Mouse (Mus musculus): ENCODE measurements around the gene Elmod3.
A peak's percentile ranks its signal among the peaks of the same experiment; 100 is the strongest.

The Elmod3 gene

DNA sequence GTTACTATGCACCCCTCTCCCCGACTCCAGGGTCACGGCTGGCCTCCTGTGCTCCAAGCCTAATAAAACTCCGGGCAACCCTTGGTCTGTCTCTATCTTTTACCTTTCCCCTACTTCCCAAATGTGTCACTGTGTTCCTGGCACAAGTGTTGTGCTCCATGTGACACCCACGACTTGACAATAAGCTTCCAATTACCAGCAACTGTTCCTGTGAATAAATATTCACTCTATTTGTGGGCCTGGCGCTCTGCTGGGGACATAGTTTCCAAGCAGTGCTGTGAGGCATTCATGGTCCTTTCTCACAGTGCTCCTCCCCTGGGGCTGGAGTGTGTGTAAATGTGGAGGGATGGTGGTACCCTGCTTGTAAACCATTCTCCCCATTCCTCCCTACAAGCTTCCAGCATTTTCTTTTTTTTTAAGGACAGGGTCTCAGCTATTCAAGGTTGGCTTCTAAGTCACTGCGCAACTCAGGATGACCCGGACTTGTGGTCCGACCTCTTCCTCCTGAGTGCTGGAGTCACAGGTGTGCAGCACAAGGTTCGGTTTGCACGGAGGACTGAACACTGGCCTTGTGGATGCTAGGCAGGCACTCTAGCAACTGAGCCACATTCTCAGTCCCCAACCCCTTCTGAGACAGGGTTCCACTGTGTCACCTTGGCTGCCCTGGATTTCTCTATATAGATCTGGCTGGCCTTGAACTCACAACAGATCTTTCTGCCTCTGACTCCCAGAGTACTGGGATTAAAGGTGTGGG, 27.4 kb downstream of the Elmod3 start:
- DNase-seq (ENCODE audit: extremely low read depth, low read depth) = no peak

DNA sequence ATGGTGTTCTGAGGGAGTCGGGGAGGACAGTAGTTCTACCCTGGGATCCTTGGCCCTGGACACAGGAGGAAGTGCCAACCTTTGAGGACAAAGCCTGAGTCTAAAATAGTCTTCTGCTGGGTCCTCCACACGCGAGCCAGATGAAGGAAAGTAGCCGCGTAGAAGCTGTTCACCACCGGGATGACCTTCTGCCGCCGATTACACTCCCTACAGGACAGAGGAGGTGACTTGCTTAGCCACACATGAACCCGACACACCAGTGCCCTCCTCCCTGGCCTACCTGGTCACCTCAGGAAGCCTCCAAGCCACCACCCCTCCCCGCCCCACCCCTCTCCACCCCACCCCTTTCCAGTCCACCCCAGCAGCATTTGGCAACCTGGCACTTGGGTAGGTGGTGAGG, 29.5 kb downstream of the Elmod3 start:
- no peak for DNase-seq (ENCODE audit: extremely low read depth, low read depth)

DNA sequence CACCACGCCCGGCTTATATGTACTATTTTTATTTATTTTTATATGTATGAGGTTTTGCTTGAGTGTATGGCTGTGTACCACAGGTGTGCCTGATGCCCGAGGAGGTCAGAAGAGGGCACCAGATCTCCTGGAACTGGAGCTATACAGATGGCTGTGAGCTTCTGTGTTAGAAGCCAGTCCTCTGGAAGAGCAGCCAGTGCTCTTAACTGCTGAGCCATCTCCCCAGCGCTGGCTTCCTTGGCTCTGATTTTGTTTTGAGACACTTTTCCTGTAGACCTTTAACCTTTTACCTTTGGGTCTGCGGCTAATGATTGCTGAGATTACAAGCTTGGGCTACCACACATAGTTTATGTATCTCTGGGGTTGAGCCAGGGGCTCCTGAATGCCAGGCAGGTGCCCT, 30.7 kb downstream of the Elmod3 start:
- no peak for DNase-seq (ENCODE audit: extremely low read depth, low read depth)

DNA sequence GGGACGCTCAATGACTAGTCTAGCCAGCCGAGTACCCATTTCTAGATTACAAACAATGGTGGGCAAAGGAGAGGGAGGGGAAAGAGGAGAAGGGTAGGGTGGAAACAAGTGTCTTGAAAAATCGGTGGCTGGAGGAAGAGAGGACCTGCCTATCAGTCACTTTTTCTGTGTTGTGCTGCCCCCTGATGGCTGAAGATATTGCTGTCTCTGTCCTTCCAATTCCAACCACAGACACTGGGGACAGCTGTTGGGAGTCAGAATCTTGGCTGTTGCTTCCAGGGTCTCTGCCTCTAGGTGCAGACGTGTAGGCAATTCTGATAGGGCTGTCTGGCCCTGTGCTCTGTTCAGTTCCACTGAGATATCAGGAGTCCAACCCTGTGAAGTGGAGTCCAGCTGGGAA, 32.2 kb downstream of the Elmod3 start:
- no peak for DNase-seq (ENCODE audit: extremely low read depth, low read depth)

- no peak for DNase-seq (ENCODE audit: extremely low read depth, low read depth)
Observed at GRCm38 (mm10) chr6:72565506-72565905, 32.7 kb downstream of the Elmod3 start.

DNA sequence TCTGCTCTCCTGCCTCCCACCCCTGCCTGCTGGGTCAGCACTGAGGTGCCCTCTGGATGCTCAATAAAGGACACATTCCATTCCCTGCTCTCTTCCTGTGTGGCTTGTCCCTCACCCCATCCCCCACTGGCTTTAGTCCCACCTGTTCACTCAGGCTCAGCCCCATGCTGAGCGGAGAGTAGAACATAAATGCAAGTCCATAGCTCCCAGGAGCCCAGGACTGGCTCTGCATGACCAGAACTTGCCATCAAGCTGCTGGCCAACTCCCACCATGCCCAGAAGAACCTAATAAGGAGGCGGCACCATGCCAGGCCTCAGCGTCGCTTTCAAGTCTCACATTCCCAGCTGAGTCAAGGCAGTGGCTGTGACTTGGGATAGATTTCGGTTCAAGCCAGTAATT, 35.3 kb downstream of the Elmod3 start:
- DNase-seq (ENCODE audit: extremely low read depth, low read depth) = no peak

GRCm38 (mm10) chr6:72562486-72562885, 35.7 kb downstream of the Elmod3 start:
- no peak for DNase-seq (ENCODE audit: extremely low read depth, low read depth)

DNA sequence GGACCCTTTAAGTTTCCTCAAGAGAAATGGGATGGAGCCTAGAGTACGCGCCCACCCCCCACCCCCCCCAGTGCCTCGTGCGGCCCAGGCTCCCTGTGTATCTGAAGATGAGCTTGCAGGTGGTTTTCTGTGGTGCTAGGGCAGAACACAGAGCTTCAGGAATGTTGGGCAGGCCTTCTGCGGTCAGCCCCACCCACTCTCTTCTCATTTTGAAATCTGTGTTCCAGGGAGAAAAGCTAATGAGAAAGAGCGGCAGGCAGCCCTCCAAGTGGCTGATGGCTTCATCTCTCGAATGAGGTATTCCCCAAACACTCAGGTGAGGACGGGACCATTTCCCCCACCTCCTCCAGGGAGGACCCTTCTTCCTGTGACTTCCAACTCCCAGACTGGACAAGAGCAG, 37.4 kb downstream of the Elmod3 start:
- no peak for DNase-seq (ENCODE audit: extremely low read depth, low read depth)

DNA sequence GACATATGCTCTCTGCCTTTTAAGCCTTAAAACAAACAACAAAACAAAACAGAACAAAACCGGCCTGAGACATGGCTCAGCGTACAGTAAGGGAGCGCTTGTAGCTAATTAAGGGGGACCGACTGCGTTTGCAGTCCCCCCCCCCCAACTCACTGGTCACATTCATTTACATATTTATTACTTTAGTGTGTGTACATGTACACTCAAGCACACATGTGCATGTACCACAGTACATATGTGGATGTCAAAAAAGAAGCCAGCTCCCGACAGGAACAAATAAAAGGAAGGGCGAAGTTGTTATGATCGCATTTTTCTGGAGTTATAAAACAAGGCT, 45.2 kb downstream of the Elmod3 start:
- no peak for DNase-seq (ENCODE audit: extremely low read depth, low read depth)

- peak; percentile 66 for DNase-seq (ENCODE audit: extremely low read depth, low read depth)
Observed at GRCm38 (mm10) chr6:72552171-72553078, 45.8 kb downstream of the Elmod3 start.

GRCm38 (mm10) chr6:72550503-72551100, 47.6 kb downstream of the Elmod3 start:
- no peak for DNase-seq (ENCODE audit: extremely low read depth, low read depth)

DNA sequence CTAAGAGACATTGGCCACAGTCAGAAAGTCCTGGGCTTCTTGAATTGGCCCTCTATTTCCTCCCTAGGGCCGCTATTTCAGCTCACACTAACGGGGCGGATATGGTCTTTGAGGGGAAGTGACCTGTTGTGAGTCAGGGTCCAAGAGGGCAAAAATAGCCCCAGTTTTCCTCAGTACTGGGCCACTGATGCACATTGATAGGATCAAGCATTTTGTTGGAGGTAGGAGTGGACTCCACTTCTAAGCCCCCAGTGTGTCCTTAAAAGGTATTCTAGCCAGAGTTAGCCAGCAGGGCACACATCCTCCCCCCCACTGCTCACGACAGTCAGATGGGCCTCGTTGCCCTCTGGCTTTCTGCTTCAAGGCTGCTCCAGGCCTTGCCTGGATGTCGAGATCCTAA, 48.2 kb downstream of the Elmod3 start:
- no peak for DNase-seq (ENCODE audit: extremely low read depth, low read depth)

DNA sequence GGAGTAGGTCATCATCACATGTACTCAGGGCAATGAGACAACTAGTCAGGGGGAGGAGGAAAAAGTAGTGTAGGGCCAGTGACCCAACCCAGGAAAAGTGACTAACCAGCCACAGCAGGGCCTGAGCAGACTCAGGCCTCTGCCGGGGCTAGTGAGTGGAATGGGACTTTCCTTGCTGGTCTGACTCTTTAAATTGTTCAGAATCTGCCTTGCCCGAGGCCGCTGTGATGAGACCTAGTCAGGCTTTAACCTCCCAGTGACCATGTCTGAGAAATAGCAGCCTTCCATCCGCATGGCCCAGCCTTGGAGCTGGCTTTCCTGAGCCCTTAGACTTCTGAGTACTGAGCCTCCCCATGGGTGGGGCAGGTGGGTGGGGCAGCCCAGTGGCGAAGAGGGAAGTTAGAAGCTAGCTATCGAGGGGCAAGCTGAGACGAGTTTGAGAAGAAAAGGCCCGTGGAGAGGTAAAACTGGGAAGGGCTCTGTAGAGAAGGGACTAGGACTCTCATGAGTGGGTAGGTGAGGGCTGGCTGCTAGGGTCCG, 49.1 kb downstream of the Elmod3 start:
- DNase-seq (ENCODE audit: extremely low read depth, low read depth) = peak; percentile 75

GRCm38 (mm10) chr6:72547862-72548261, 50.4 kb downstream of the Elmod3 start:
- DNase-seq (ENCODE audit: extremely low read depth, low read depth) = no peak

DNA sequence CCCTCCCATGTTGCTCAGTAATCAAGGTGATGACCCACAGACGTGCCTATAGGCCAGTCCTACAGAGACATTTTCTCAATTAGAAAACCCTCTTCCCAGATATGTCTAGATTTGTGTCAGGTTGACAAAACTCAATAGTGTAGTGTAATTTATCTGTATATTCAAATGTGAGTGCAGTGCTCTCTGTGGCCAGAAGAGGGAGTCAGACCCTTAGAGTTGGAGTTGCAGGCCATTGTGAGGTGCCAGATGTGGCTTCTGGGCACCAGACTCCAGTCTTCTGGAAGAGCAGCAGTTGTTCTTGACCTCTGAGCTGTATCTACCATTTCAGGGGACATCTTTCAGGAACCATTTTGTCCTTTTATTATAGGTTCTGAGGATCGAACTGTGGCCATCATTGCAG, 51.1 kb downstream of the Elmod3 start:
- no peak for DNase-seq (ENCODE audit: extremely low read depth, low read depth)

- peak; percentile 54 for DNase-seq (ENCODE audit: extremely low read depth, low read depth)
Observed at GRCm38 (mm10) chr6:72545377-72545776, 52.8 kb downstream of the Elmod3 start.

- DNase-seq (ENCODE audit: extremely low read depth, low read depth) = peak; percentile 75
Observed at GRCm38 (mm10) chr6:72544283-72544987, 53.8 kb downstream of the Elmod3 start, which contains the start of gene Capg. Gene Capg (plus strand): TSS chr6:72544391.

DNA sequence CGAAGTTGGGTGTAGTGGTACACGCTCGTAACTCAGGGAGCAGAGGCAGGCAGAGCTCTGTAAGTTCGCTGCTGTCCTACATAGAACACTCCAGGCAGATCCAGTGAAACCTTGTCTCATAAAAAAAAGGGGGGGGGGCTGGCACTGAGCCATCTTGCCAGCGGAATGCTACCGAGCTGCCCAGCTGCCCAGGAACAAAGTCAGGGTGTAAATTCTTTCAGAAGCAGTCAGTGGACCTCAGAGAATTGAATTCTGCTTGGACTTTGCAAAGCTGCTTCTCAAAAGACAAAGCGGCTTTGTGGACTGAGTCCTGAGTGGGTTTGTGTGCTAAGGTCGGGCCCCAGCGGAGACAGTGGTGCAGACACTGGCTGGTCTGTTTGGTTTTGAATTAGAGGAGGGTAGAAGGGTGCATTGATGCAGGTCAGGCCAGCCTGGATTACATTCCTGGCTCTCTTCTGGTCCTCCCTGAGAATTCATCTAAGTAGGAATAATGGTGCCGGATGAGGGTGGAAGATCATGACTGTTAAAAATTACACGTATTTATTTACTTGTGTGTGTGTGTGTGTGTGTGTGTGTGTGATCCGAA, 54.9 kb downstream of the Elmod3 start:
- no peak for DNase-seq (ENCODE audit: extremely low read depth, low read depth)

- peak; percentile 95 for DNase-seq (ENCODE audit: extremely low read depth, low read depth)
Observed at GRCm38 (mm10) chr6:72538562-72539031, 59.6 kb downstream of the Elmod3 start.

DNA sequence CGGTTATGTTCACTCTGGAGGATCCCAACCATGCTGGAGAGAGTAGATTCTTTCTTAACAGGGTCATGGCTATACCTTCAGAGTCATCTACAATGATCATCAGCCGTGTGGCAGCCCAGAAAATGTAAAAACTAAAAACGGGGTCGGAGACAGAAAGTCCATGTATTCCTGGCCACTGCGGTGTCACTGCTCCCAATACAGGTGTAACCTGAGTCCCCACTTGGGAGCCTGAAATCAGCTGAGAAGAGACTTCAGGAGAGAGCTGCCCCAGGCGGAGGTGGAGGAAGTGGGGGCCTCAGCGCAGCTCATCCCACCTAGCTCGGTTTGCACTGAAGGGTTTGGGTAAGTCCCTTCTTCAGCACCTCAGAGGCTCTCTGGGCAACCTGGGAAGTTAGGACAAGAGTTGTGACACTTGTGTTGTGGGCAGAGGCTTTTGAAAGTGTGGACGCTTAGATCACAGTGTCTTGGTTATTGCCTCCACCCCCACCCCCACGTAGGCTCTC, 60.2 kb downstream of the Elmod3 start:
- no peak for DNase-seq (ENCODE audit: extremely low read depth, low read depth)

DNA sequence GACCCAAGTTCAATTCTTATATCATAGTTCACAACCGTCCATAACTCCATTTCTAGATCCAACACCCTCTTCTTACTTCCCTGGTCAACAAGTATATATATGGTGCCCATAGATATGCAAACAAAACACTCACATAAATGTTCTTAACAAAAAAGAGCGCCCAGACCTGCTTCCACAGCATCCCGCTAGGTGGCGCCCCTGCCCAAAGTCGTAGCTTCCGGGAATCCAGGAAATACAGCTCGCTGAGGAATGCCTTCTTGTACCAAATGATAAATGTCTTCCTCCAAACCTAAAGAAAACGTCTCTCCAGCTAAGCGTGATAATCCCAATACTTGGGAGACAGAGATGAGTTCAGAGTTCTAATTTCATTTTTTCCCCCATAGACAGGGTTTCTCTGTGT, 63.0 kb downstream of the Elmod3 start:
- peak; percentile 75 for DNase-seq (ENCODE audit: extremely low read depth, low read depth)
